Mouse (Mus musculus) forelimb bud, embryonic 11.5 days (tissue): ENCODE measurements at regions not wholly inside any gene's neighbourhood (a gene's known extent, or its start where the extent isn't known, plus 50 kb on each side); places are given as distances from the start of the nearest gene placed in this dataset.
A peak's percentile ranks its signal among the peaks of the same experiment; 100 is the strongest.

Experiments
- DNase-seq: peaks from one replicate; pipeline ENCODE4 v3.0.0-alpha.2; 2012; ENCODE audit warnings: low read depth, low spot score

DNA sequence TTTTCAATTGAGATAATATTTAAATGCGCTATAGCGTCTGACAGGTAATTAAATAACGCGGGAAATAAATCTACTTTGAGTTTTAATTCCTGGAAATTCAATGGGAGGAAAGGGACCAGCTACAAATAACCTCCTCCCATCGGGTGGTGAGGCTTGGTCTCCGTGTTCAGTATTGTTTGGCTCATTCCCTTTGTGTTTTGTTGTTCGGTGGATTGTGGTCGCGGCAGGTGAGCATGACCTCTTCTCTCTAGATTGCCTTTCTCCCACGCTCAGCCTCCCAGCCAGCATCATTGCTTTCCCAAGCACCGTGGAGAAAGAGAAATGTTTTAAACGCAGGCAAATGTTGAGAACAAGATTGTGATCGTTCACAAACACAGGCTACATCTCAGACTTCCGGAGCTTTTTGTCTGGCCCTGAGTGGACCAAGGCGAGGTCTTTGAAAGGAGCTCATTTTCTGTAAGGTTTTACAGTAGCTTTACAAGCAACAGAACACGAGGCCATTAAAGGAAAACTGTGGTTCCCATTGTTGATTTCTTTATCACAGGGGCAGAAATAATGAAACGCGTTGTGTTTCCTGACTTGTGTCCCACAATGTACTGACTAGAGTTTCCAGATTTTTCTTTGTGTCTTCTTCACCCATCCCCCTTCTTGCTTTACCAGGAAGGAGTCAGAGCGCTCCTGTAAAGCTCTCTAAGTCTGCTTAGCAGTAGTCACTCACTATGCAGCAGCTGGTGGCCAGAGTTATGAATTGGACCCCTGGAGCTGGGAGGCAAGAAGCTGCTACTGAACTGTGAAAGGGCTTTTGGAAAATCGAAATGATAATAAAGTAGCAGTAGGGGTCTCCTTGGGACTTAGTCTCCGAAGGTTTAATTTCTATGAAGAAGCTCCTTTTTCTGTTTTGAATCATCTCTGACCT is 337.7 kb downstream of the Galc start:
- no peak for DNase-seq

DNA sequence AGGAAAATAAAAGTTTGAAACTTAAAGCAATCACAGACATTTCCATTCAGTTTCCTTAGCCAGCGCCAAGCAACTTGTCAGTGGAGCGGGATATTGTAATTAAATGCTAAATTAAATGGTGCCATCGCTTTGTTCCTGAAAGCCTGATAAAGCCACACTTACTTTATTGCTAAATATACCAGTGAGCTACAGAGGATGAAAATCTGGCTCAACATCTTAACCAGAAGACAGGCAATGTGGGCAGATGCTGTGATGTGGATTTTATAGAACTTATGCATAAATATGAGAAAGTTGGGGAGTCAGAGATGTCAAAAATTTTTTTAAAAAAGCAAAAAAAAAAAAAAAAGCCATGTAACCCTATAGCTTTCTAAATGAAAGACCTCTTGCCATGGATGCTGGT is 340.8 kb downstream of the Galc start:
- no peak for DNase-seq

GRCm38 (mm10) chr12:97915026-97915425 is 344.2 kb downstream of the Galc start:
- no peak for DNase-seq

DNA sequence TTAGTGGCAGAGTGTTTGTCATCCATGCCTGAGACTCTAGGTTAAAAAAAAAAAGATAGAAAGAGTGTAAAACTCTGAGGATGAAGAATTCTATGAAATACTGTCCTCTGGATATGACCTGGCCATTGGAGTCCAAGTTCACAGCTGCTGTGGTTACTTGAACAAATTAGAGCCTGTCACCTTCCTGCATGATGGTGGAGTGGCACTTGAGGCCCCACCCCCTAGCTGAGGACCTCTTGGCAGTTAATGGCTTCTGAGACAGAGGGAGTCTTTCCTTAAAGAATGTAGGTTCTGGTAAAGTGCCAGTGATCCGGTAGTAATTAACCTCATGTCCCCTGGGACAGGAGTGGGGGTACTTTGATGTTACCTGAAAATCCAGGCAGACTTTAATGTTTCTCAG is 346.5 kb downstream of the Galc start:
- no peak for DNase-seq

GRCm38 (mm10) chr12:97899266-97899665 is 360.0 kb downstream of the Galc start:
- DNase-seq = no peak

DNA sequence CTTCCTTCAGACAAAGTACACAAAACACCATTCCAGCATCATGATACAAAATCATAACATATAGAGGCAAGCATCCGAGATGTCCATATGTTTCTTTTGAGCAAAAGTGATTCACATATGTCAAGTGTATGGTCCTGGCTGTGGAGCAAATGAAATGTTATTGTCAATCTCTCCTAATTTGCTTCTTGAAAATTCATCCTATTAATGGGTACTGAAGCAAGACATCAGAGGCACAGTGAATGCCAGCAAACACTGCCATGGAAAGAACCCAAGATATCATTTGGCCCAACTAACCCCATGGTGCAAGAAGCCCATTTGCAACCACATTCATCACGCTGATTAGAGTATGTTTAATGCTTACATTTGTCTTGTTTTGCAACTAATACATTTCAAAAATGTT is 361.1 kb downstream of the Galc start:
- no peak for DNase-seq

DNA sequence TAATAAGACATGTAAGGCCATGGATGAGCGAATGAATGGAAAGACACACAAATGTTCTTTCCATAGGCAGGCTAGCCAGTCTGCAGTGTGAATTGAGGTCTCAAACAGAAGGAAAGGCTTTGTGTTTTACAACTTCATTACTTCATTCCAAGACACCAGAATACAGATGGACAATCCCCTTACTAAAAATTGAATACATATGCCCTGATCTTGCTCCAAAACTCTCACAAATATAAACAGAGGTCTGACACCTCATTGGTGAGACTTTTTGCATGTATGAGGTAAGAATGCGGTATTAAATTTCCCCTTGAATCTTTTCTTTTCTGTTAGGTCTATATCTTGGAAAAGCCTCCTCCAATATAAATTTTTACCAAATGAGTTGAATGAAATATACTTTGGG is 363.3 kb downstream of the Galc start:
- DNase-seq = no peak

DNA sequence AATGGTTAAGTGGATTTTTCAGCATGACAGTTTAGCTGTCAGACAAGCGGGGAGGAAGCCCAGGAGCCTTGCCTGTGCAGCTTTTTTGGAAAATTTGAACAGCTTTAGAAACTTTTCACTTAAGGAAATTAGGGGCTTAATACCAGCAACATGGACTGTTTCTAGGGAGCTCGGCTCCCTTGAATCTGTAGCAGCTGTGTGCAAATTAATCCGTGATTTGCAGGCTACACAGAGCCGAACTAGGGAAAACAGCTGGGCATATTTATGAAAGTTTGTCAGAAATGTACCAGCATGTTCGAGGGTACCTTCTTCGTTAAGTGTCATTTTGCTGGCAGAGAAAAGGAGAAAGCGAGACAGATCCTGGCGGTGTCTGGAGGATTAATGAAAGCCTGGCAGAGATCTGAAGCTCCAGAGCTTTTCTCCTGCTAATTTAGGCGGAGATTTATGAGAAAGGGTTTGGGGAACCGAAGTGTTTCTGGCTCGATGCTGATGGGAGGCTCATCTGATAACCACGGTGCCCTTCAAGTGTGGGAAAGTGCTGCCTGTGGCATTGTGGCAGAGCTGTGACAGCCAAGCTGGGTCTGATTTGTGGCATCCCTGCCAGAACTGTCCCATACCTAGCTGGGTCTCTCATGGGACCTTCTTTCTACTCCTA is 370.3 kb downstream of the Galc start:
- DNase-seq = no peak

DNA sequence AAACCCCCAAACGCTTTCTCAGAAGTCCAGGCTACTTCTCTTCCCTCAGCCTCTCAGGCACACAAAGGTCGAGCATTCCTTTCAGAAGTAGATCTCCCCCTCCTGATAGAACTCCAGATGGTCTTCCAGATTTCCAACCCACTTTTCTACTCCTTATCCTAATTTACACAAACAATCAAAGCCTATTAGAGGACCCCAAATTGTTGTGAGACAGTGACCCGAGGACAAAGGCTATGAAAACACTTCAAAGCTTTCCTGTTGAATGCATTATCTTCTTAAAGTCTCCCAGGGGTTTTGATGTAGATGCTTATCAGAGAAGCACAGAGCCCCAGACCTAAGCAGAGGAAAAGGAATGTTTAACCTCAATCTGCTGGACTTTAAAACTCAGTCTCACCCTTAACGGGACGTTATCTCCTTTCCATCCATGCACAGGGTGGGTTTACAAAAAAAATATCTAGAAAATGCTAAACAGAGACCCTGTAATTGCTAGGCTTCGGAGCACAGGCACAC is 370.9 kb downstream of the Galc start:
- DNase-seq = no peak

DNA sequence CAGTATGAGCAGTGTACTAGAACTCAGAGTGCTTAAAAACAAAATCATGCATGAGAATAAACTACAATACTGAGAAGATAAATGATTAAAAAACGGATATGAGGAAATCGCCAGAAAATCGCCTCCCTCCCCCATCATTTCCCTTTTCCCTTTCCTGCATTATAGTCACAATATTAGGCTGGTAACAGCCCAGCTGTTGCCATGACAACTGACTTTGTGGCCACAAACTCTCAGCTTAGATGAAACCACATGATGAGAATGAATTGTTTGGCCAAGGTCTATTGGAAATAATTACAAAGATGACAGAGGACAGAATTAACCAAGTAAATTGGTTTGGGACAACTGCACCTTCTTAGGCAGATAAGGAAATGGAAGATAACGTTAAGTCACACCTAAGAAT is 376.8 kb downstream of the Galc start:
- DNase-seq = no peak

DNA sequence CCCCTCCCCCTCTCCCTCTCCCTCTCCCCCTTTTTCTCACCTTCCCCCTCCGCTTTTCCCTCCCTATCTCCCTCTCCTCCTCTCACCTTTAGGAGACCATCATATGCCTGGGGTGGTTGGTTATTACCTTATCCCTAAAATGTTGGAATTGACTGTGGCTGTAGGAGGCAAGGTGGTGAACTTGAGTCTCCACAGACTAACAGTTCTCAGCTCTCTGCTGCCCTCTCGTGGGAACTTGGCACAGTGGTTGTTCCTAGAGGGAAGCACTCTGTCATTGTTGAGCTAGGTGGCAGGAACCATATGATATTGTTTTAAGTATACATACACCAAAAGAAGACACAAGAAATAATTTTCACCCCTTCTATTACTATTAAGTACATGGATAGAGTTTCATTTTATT is 386.9 kb downstream of the Galc start:
- peak; percentile 84 for DNase-seq

DNA sequence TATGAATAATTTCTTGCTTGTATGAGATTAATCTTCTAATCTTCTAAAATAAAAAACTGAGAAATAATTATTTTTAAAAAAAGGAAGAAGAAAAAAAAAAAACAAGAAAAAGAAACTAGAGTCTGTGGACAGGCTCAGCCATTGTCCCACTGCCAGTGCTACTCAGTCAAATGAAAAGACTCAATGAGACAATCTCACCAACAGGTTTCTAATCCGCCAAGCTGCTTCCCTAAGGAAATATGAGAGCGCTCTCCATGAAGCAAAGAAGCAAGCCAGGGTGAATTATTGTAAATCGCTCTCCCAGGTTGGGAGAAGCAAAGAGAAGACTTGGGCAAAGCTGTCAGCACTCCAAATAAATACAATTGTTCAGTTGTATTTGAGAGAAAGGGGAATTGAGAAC is 396.3 kb downstream of the Galc start:
- no peak for DNase-seq

DNA sequence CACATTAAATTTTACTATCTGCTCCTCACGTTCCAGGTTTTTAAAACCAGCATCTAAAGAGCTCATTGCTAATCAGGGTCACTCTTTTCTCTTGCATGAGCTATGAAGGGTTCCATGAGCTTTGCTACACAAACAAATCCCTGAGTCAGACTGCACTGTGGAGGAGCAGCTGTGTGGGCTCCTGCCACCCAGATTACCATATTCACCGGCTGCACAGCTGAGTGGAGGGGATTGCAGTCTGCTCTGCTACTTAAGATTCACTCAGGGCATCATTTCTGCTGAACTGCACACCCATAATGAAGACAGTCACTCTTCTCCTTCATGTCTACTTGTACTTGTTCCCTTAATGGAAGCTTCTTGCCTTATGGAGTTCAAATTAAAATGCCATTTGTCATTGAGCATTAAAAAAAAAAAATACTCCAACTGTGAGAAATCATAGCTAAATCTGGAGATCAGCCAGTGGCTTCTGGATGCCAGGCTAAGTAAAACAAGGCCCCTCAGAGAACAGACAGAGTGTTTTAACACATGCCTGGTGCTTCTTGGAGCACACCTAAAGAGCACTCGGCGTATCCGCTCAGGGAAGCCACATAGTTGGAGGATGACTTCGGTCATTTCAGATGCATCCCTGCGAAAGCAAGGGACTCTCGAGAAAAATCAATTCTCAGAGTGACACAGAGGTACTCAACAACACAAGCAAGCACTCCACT is 422.9 kb downstream of the Galc start:
- no peak for DNase-seq

DNA sequence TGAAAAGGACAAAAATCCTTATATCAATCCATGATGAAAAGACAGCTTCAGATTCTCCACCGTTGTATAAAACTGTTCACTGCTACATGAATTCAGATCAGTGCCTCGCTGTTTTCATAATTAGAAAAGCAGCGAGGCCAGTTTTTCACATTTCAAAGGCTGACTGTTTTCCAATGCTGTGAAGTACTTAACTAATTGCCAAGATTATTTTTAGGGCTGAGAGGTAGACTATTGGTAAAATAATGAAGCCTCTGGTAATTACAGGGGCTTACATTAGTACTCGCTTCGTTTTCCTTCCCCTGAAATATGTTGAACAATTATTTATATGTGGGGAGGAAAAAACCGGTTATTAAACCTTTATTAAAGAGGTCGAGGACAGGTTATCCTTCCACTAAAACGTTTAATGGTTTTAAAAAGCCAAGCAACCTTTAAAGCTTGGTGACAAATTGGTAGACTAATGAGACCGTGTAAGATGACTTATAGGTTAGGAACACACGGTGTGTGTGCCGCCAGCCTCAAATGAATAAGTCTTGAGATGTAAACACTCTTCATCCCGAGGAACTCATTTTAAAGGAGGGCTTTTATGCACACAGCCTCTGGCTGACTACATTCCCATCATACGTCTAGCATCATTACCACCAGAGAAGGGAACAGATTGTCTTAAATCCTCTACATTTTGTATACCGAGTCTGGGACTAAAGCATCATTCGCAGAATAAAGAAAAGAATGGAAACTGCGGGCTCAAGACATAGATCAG is 465.7 kb downstream of the Galc start:
- DNase-seq = no peak

DNA sequence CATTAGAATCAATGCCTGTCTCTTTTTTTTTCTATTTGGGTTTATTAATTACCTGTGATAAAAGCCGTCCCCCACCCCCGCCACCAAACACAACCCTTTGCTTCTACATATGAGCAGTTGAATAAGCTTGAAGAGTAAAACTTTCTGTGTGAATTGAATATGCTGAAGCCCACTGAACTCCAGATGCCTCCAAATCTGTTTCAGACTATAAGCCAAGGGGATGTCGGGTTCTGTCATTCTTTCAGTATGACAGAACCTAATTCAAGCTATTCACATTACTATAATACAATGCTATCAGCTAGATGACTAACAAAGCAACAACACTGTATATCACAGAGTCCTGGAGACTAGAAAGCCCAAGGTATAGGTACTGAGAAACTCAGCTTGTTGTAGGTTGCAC is 475.8 kb downstream of the Galc start:
- DNase-seq = no peak

DNA sequence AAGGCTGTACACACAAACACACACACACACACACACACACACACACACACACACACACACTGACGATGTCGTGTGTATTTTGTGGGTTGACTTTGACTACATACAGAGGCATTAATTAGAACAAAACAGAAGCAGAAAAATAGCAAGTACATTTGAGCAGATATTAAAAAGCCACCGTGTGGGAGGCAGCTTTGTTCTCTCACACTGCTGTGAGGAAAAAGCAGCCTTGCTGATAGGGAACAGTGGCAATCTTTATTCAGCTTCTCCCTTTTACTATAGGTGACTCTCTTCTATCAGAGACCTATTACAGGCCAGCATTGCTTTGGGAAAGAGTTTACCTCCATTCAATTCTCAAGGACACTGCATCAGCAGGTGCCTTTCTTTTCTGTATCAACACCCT is 500.1 kb downstream of the Galc start:
- DNase-seq = no peak

- no peak for DNase-seq
Measured at GRCm38 (mm10) chr12:97758624-97759023, 500.6 kb downstream of the Galc start.

- no peak for DNase-seq
Measured at GRCm38 (mm10) chr12:97750166-97750565, 509.1 kb downstream of the Galc start.

GRCm38 (mm10) chr12:97740927-97741326 is 518.3 kb downstream of the Galc start:
- DNase-seq = no peak

DNA sequence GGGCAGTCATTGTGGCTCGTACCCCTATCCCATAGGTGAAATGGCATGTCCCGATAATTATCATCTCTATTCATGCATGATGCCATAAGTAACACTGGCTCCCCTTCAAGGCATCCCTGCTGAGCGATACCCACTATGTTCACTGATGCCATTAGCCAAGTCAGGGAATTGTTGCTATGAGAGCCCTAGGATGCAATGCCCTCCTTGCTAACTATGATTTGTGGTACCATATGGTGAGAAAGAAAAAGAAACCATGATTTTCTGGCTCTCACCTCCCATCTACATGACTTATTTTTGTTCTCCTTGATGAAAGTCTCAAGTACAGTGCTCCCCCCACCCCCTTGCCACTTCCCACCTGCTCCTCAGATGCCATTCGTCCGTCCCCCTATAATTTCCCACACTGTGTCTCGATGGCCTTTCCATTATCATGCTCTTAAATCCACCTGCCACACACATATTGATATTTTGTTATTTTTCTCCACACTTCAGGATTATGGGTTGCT is 527.1 kb downstream of the Galc start:
- DNase-seq = no peak

DNA sequence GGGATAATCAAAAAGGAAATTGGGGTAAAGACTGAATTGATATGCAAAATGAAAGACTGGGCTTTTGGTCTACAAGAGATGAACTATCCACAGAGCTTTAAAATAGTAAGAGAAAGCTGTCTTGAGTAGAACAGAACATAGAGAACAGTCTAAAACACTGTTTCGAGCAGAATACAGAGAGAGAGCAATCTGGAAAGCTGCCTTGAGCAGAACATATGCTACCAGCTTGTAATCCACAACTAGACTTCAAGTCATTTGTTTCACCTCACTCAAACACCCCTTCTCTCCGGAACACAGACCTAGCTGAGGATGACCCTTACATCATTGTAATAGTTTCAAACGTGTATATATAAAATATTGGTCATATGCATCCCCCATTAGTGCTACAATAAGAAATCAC is 538.7 kb downstream of the Galc start:
- DNase-seq = no peak
